Mouse (Mus musculus): ENCODE data around the gene H2-Aa.

DNA sequence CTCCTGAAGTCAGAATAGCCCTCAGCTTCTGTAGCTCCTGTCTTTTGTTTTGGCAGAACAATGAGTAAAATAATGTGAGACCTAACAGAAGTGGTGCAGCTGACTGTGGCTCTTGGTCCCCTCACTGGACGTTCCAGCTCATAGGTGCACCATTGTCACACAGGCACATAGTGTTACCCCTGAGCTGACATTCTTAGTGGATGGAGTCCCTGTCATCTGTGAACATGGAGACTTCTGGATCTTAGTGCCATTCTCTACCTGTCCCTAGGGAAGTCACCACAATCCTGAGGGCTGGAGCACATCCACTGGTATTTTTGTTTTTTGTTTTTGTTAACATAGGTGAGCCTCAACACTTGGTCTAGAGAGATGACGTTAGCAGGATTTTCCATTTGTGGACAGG lies 16.7 kb downstream of the H2-Aa start:
- no peak for TF ChIP-seq POLR2A (IDR thresholded peaks at IDR 0.05; ENCODE audit: insufficient read depth, low read depth, low read length)
- TF ChIP-seq CTCF (IDR thresholded peaks at IDR 0.05): no peak
